Mouse (Mus musculus): ENCODE data around the gene Hoxb13. TPM values are rescaled to one million over a fixed set of nuclear protein-coding genes. Genes with fewer than 3 reads are reported as not detected.

The Hoxb13 gene
- polyA plus RNA-seq, 1 experiment from 2014 or later: 0.33 TPM

DNA sequence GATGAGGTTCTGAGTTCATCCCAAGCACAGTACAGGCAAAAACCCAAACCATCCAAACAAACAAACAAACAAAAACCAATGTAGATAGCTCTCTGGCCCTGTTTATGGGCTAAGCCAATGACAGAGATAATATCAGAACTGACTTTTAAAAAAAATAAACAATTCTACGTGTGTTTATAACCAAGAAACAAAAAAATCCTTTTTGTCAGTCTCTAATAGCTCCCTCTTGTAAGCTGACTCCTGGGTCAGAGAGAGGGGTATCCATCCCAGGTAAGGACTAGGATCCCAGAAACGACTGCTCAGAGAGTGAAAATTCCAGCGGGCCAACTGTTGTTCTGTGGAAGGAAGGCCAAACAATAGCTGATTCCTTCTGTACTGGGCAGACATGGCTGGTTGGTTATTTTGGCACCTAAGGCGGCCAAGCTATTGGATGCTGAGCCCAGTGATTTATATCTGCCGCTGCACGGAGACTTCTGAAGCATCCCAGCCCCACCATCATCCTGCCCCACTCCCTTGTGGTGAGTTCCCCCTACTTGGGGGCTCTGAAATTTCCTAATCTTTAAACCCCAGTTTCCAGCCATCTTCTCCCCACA lies 15.1 kb upstream of the Hoxb13 start:
- no peak overlapping the region for H3K27ac ChIP-seq (ENCODE audit: low read depth, low read length)
- no peak overlapping the region for H3K9ac ChIP-seq (ENCODE audit: low read length)
- no peak overlapping the region for H3K4me2 ChIP-seq (ENCODE audit: low read depth)
- DNase-seq (ENCODE audit: low spot score) (peak; percentile 50), ATAC-seq (ENCODE audit: insufficient read depth, low FRiP score, low TSS enrichment) (peak; percentile 35; the same call in 1 of the 2 replicates)
- H3K4me3 ChIP-seq (ENCODE audit: low read depth, low read length): no peak overlapping the region
- H3K9me3 ChIP-seq (ENCODE audit: control insufficient read depth, low read length): 0 out of 2 replicates have a peak, but pooled peaks cover 3% of the 10 kb centered on the region
- H3K27me3 ChIP-seq (ENCODE audit: control insufficient read depth, insufficient read depth, low read length): peaks cover 99% of the 10 kb centered on the region
- no peaks in the 10 kb centered on the region; the same call in 1 of the 2 replicates for H3K4me1 ChIP-seq (ENCODE audit: control insufficient read depth, insufficient read depth, low read length)
- H3K36me3 ChIP-seq (ENCODE audit: control insufficient read depth, insufficient read depth, low read length): no peaks in the 10 kb centered on the region
- WGBS: under 1% methylated on average over 6 of the region's 6 CpGs

- H3K4me2 ChIP-seq (ENCODE audit: low read depth): no peak overlapping the region
- ATAC-seq (ENCODE audit: insufficient read depth, low FRiP score, low TSS enrichment) (no peak), DNase-seq (ENCODE audit: low spot score) (peak; percentile 10)
- peaks cover 99% of the 10 kb centered on the region for H3K27me3 ChIP-seq (ENCODE audit: control insufficient read depth, insufficient read depth, low read length)
- 0 out of 2 replicates have a peak, but pooled peaks cover 3% of the 10 kb centered on the region for H3K9me3 ChIP-seq (ENCODE audit: control insufficient read depth, low read length)
- no peak overlapping the region for H3K9ac ChIP-seq (ENCODE audit: low read length)
- 21% methylated on average over 4 of the region's 4 CpGs for WGBS
- H3K36me3 ChIP-seq (ENCODE audit: control insufficient read depth, insufficient read depth, low read length): no peaks in the 10 kb centered on the region
- H3K27ac ChIP-seq (ENCODE audit: low read depth, low read length): no peak overlapping the region
- H3K4me3 ChIP-seq (ENCODE audit: low read depth, low read length): no peak overlapping the region
- H3K4me1 ChIP-seq (ENCODE audit: control insufficient read depth, insufficient read depth, low read length): no peaks in the 10 kb centered on the region; the same call in 1 of the 2 replicates
Observed at GRCm38 (mm10) chr11:96181061-96181460, 13.1 kb upstream of the Hoxb13 start.

DNA sequence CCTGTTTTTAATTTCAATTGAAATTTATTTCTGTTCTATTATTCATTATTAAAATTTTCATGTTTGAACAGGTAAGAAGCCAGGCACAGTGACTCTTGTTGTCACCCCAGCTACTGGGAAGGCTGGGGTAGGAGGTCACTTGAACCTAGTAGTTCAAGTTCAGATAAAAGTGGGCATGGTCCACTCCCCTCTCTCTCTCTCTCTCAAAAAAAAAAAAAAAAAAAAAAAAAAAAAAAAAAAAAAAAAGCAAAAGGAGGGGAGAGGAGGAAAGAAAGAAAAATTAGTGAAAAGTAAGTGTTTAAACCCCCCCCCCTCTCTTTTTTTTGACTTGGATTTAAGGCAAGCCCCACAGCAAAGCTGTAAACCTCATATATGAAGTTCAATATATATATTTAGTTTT lies 9.9 kb upstream of the Hoxb13 start:
- Histone ChIP-seq H3K27me3 (ENCODE audit: control insufficient read depth, insufficient read depth, low read length) (peaks cover 100% of the 10 kb centered on the region), H3K36me3 (ENCODE audit: control insufficient read depth, insufficient read depth, low read length) (no peaks in the 10 kb centered on the region), H3K27ac (ENCODE audit: low read depth, low read length) (no peak overlapping the region), H3K4me1 (ENCODE audit: control insufficient read depth, insufficient read depth, low read length) (no peaks in the 10 kb centered on the region), H3K9me3 (ENCODE audit: control insufficient read depth, low read length) (0 out of 2 replicates have a peak, but pooled peaks cover 3% of the 10 kb centered on the region), H3K4me3 (ENCODE audit: low read depth, low read length) (no peak overlapping the region), H3K4me2 (ENCODE audit: low read depth) (no peak overlapping the region), H3K9ac (ENCODE audit: low read length) (no peak overlapping the region)
- ATAC-seq (ENCODE audit: insufficient read depth, low FRiP score, low TSS enrichment): no peak
- DNase-seq (ENCODE audit: low spot score): no peak

- ATAC-seq (ENCODE audit: insufficient read depth, low FRiP score, low TSS enrichment) (no peak), DNase-seq (ENCODE audit: low spot score) (no peak)
- Histone ChIP-seq H3K4me1 (ENCODE audit: control insufficient read depth, insufficient read depth, low read length) (peaks cover 4% of the 10 kb centered on the region; the same call in 1 of the 2 replicates), H3K27ac (ENCODE audit: low read depth, low read length) (no peak overlapping the region), H3K36me3 (ENCODE audit: control insufficient read depth, insufficient read depth, low read length) (no peaks in the 10 kb centered on the region), H3K27me3 (ENCODE audit: control insufficient read depth, insufficient read depth, low read length) (peaks cover 98% of the 10 kb centered on the region), H3K9me3 (ENCODE audit: control insufficient read depth, low read length) (0 out of 2 replicates have a peak, but pooled peaks cover 3% of the 10 kb centered on the region), H3K4me3 (ENCODE audit: low read depth, low read length) (no peak overlapping the region), H3K9ac (ENCODE audit: low read length) (no peak overlapping the region), H3K4me2 (ENCODE audit: low read depth) (no peak overlapping the region)
- WGBS: 15% methylated on average over 4 of the region's 4 CpGs
Observed at GRCm38 (mm10) chr11:96187321-96187720, 6.8 kb upstream of the Hoxb13 start.

DNA sequence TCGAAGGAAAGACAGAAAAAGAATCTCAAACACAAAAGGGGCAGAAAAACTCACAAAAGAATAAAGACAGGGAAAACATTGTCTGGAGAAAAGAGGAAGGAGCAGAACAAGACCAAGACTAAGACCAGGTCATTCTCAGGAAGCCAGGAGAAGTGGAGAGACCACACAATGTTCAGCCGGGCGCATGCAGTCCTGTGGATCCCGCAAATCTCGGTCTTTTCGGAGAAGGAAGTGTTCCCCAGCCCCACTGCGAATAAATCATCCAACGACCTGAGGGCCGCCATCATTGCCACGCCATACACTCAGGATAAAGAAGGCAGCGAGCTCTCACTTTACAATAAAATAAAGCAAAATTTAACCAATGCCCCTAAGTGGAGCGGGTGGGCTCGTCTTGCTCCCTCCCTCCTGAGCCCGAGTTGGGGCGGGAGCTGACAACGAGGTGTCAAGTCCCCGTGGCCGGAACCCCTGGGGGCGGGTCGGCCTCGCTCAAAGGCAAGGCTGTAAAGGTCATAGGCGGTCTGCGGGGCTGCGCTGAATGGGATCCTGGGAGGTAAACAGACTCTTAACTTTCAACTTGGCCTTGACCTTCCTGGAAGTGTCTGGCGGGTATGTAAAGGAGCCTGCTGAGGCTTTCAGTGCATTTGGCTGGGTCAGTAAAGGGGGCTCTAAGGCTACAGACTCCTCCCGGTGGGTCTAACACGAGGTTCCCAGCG lies 4.2 kb upstream of the Hoxb13 start:
- Histone ChIP-seq H3K27ac (ENCODE audit: low read depth, low read length) (no peak overlapping the region), H3K4me3 (ENCODE audit: low read depth, low read length) (no peak overlapping the region; the same call in 1 of the 2 replicates), H3K9me3 (ENCODE audit: control insufficient read depth, low read length) (no peaks in the 10 kb centered on the region), H3K4me1 (ENCODE audit: control insufficient read depth, insufficient read depth, low read length) (peaks cover 8% of the 10 kb centered on the region; the same call in 1 of the 2 replicates), H3K4me2 (ENCODE audit: low read depth) (0 out of 2 replicates have a peak overlapping the region, but pooled peaks have one; percentile 9), H3K36me3 (ENCODE audit: control insufficient read depth, insufficient read depth, low read length) (no peaks in the 10 kb centered on the region), H3K27me3 (ENCODE audit: control insufficient read depth, insufficient read depth, low read length) (peaks cover 98% of the 10 kb centered on the region), H3K9ac (ENCODE audit: low read length) (no peak overlapping the region)
- no peak for ATAC-seq (ENCODE audit: insufficient read depth, low FRiP score, low TSS enrichment)
- DNase-seq (ENCODE audit: low spot score): peak; percentile 54
- whole genome bisulfite sequencing: under 1% methylated on average over 28 of the region's 28 CpGs

GRCm38 (mm10) chr11:96191132-96191531 lies 3.0 kb upstream of the Hoxb13 start:
- no peak overlapping the region for H3K4me2 ChIP-seq (ENCODE audit: low read depth)
- no peak overlapping the region for H3K4me3 ChIP-seq (ENCODE audit: low read depth, low read length)
- H3K27ac ChIP-seq (ENCODE audit: low read depth, low read length): no peak overlapping the region
- WGBS: 3% methylated on average over 5 of the region's 5 CpGs
- no peaks in the 10 kb centered on the region for H3K9me3 ChIP-seq (ENCODE audit: control insufficient read depth, low read length)
- peaks cover 8% of the 10 kb centered on the region; the same call in 1 of the 2 replicates for H3K4me1 ChIP-seq (ENCODE audit: control insufficient read depth, insufficient read depth, low read length)
- DNase-seq (ENCODE audit: low spot score) (no peak), ATAC-seq (ENCODE audit: insufficient read depth, low FRiP score, low TSS enrichment) (no peak)
- no peaks in the 10 kb centered on the region for H3K36me3 ChIP-seq (ENCODE audit: control insufficient read depth, insufficient read depth, low read length)
- H3K9ac ChIP-seq (ENCODE audit: low read length): no peak overlapping the region
- H3K27me3 ChIP-seq (ENCODE audit: control insufficient read depth, insufficient read depth, low read length): peaks cover 98% of the 10 kb centered on the region

DNA sequence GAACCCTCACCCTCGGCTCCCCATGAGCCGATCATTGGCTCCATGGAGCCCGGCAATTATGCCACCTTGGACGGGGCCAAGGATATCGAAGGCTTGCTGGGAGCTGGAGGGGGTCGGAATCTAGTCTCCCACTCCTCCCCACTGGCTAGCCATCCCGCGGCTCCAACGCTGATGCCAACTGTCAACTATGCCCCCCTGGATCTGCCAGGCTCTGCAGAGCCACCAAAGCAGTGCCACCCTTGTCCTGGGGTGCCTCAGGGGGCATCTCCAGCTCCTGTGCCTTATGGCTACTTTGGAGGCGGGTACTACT lies 240 bp downstream of the Hoxb13 start:
- ATAC-seq (ENCODE audit: insufficient read depth, low FRiP score, low TSS enrichment) (no peak), DNase-seq (ENCODE audit: low spot score) (no peak)

DNA sequence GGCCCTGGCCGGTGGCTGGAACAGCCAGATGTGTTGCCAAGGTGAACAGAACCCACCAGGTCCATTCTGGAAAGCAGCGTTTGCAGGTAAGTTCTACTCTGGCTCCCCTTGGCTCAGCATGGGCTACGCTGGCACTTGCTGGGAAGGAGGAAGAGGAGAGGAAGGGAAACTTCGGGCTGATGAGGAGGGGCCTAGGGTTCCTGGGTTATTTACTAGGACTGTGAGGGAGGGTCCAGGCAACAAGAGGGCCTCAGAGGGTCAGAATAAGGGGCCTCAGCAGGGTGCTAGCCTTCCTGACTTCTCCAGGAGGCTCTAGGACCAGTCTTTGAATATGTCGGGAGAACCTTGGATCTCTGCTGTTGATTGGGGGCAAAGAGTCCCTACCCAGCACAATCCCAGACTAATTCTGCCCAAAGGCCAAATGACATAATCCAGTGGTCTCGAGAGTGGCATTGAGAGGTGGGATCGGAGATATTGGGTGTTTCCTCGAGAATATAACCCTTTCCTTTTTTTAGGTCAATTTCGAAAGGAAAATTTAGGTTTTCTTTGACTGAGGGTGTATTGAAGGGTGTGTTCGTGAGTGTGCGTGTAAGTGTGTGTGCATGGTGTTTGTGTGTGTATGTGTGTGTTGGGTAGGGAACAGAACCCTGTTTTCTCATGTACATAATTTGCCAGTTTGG lies 985 bp downstream of the Hoxb13 start:
- WGBS: 6% methylated on average over 11 of the region's 11 CpGs
- no peak overlapping the region for H3K4me2 ChIP-seq (ENCODE audit: low read depth)
- no peaks in the 10 kb centered on the region for H3K9me3 ChIP-seq (ENCODE audit: control insufficient read depth, low read length)
- H3K4me3 ChIP-seq (ENCODE audit: low read depth, low read length): no peak overlapping the region
- no peak overlapping the region for H3K27ac ChIP-seq (ENCODE audit: low read depth, low read length)
- peaks cover 9% of the 10 kb centered on the region; the same call in 1 of the 2 replicates for H3K4me1 ChIP-seq (ENCODE audit: control insufficient read depth, insufficient read depth, low read length)
- peaks cover 100% of the 10 kb centered on the region for H3K27me3 ChIP-seq (ENCODE audit: control insufficient read depth, insufficient read depth, low read length)
- DNase-seq (ENCODE audit: low spot score) (no peak), ATAC-seq (ENCODE audit: insufficient read depth, low FRiP score, low TSS enrichment) (no peak)
- H3K9ac ChIP-seq (ENCODE audit: low read length): no peak overlapping the region
- no peaks in the 10 kb centered on the region for H3K36me3 ChIP-seq (ENCODE audit: control insufficient read depth, insufficient read depth, low read length)

More for the DNA sequence above, 240 bp downstream of the Hoxb13 start:
- H3K4me2 ChIP-seq (ENCODE audit: low read depth): peak overlapping the region; percentile 33
- H3K4me3 ChIP-seq (ENCODE audit: low read depth, low read length): peak overlapping the region; percentile 18; the same call in 1 of the 2 replicates
- WGBS: 2% methylated on average over 10 of the region's 10 CpGs
- H3K4me1 ChIP-seq (ENCODE audit: control insufficient read depth, insufficient read depth, low read length): peaks cover 8% of the 10 kb centered on the region; the same call in 1 of the 2 replicates
- no peaks in the 10 kb centered on the region for H3K9me3 ChIP-seq (ENCODE audit: control insufficient read depth, low read length)
- no peak overlapping the region for H3K9ac ChIP-seq (ENCODE audit: low read length)
- no peaks in the 10 kb centered on the region for H3K36me3 ChIP-seq (ENCODE audit: control insufficient read depth, insufficient read depth, low read length)
- H3K27me3 ChIP-seq (ENCODE audit: control insufficient read depth, insufficient read depth, low read length): peaks cover 98% of the 10 kb centered on the region
- no peak overlapping the region for H3K27ac ChIP-seq (ENCODE audit: low read depth, low read length)

Measured in neural tube, embryonic 11.5 days (tissue).